Mouse (Mus musculus) heart, embryonic 14.5 days (tissue): ENCODE results near the gene Kdm8. TPM values are rescaled to one million over a fixed set of nuclear protein-coding genes. Genes with fewer than 3 reads are reported as not detected.

Experiments
- ATAC-seq: fragments of 200-750 bp; cut with Nextera tagmentation; 2 replicates; pipeline ENCODE4 v1.8.0; 2017; ENCODE audit warnings: low read depth, moderate TSS enrichment; ENCODE audit not compliant: insufficient number of reproducible peaks, insufficient read depth, low FRiP score
- H3K27ac ChIP-seq, 2 experiments: fragments of 200-500 bp in 1 of 2; fragments of 300-500 bp in 1 of 2; sonication (generic) in 1 of 2; replicated peaks in 1 of 2; 2 replicates each; pipeline ENCODE4 v1.5.1; 2012 to 2014; ENCODE audit warnings: low read depth in 2 of 2, low read length in 2 of 2, control low read depth in 1 of 2, mild to moderate bottlenecking in 1 of 2, mixed read lengths in 1 of 2; ENCODE audit not compliant: control insufficient read depth in 1 of 2, insufficient read depth in 1 of 2
- H3K27me3 ChIP-seq: fragments of 300-500 bp; sonication (generic); 2 replicates; pipeline ENCODE4 v1.6.1; 2014; ENCODE audit warnings: mild to moderate bottlenecking, low read length, control low read depth; ENCODE audit not compliant: control insufficient read depth, insufficient read depth
- H3K36me3 ChIP-seq: fragments of 300-500 bp; sonication (generic); 2 replicates; pipeline ENCODE4 v1.6.1; 2014; ENCODE audit warnings: mild to moderate bottlenecking, control low read depth, low read length, mixed read lengths; ENCODE audit not compliant: control insufficient read depth, insufficient read depth
- H3K4me1 ChIP-seq, 2 experiments: fragments of 200-500 bp in 1 of 2; fragments of 300-500 bp in 1 of 2; sonication (generic) in 1 of 2; 2 replicates each; pipeline ENCODE4 v1.6.1; 2012 to 2014; ENCODE audit warnings: low read length in 2 of 2, control low read depth in 1 of 2, mixed read lengths in 1 of 2; ENCODE audit not compliant: control insufficient read depth in 2 of 2, insufficient read depth in 2 of 2
- H3K4me2 ChIP-seq: fragments of 300-500 bp; sonication (generic); 2 replicates; pipeline ENCODE4 v1.6.1; 2014; ENCODE audit warnings: mild to moderate bottlenecking, low read length
- H3K4me3 ChIP-seq, 2 experiments: fragments of 200-500 bp in 1 of 2; fragments of 300-500 bp in 1 of 2; sonication (generic) in 1 of 2; 2 replicates each; pipeline ENCODE4 v1.5.1; 2012 to 2014; ENCODE audit warnings: low read length in 2 of 2, mild to moderate bottlenecking in 2 of 2, control low read depth in 1 of 2, low read depth in 1 of 2, moderate library complexity in 1 of 2; ENCODE audit not compliant: control insufficient read depth in 1 of 2, insufficient read depth in 1 of 2
- H3K9ac ChIP-seq: fragments of 300-500 bp; sonication (generic); 2 replicates; pipeline ENCODE4 v1.6.1; 2014; ENCODE audit warnings: mild to moderate bottlenecking, low read length
- H3K9me3 ChIP-seq: fragments of 300-500 bp; sonication (generic); 2 replicates; pipeline ENCODE4 v1.6.1; 2016; ENCODE audit warnings: low read length, control low read depth; ENCODE audit not compliant: control insufficient read depth
- WGBS: fragments of 180-500 bp; shearing (Covaris S2); extraction: QIAGEN DNeasy Blood & Tissue Kit; methylation state at CpG from one replicate; pipeline ENCODE4 v1.1.7; 2014; 5-methylcytosine and 5-hydroxymethylcytosine counted together
- polyA plus RNA-seq: library from polyadenylated mRNA; unstranded; fragments of >200 nt; fragmentation: Nextera tagmentation; extraction: Ambion mirVana; gene quantifications from 2 replicates; pipeline ENCODE4 v1.2.1, GENCODE M21; 2014

Gene Kdm8
- polyA plus RNA-seq, 1 experiment from 2014 or later = 5.7 TPM

DNA sequence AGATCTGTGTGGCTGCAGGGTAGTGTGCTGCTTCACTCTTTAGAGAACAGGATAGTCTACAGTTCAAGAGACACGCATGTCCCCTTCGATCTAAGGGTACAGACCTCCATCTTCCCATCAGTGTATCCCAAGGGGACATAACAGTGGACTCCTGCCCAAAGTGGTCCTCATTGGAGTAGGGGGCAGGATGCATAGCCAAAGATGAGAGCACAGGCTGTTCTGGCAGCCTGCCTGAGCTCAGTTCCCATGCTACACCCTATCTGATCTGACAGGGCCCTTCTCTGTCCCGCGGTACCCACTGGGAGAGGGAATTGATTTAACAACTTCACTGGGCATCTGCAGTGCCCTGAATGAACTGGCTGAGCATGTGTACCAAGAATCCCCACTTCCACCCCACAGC lies 9.2 kb downstream of the Kdm8 start:
- H3K4me3 ChIP-seq = no peak overlapping the region

DNA sequence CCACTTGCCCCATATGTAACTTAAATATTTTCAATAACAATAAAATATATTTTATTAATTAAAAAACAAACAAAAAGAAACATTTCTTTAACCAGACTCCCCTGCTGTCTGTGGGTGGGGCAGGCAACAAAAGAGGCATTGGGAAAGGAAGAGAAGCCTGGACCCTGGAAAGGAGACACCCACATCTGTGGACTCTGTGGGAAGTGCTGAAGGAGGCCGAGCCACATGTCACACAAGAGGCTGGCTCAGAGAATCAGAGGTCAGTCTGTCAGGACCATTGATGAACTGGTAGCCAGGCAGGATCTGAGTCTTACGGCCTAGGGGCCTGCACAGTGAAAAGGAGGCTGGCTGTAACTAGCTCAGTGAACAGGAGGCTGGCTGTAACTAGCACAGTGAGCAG lies 17.7 kb downstream of the Kdm8 start:
- no peak for ATAC-seq
- Histone ChIP-seq H3K4me3 (no peak overlapping the region), H3K9me3 (no peaks in the 10 kb centered on the region), H3K27ac (no peak overlapping the region), H3K9ac (no peak overlapping the region), H3K27me3 (no peaks in the 10 kb centered on the region), H3K4me2 (no peak overlapping the region), H3K4me1 (no peaks in the 10 kb centered on the region), H3K36me3 (peaks cover 45% of the 10 kb centered on the region)
- 66% methylated on average over 2 of the region's 2 CpGs for WGBS

More for the DNA sequence above, 9.2 kb downstream of the Kdm8 start:
- no peak for ATAC-seq
- WGBS = 90% methylated on average over 4 of the region's 4 CpGs
- Histone ChIP-seq H3K9ac (no peak overlapping the region), H3K27me3 (no peaks in the 10 kb centered on the region), H3K4me1 (no peaks in the 10 kb centered on the region), H3K27ac (no peak overlapping the region), H3K36me3 (peaks cover 36% of the 10 kb centered on the region; the same call in 1 of the 2 replicates), H3K9me3 (no peaks in the 10 kb centered on the region), H3K4me2 (no peak overlapping the region)

DNA sequence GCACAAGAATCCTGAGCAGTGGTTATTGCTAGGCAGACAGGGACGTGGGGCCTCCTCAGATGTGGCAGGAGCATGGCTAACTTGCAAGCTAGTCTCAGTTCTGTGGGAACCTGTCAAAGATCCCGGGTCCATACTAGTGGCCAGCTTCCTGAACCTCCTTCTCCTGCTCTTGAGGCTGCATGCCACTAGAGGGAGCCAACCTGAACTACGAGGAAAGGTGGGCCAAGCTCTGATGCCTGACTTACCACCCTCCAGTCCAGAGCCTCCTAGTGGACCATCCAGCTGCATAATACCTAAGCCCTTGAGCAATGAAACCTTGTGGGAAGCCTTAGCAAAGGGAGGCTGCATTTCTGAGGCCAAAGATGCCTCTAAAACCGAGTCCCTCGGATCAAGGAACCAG lies 25.5 kb downstream of the Kdm8 start:
- 23% methylated on average over 5 of the region's 5 CpGs for WGBS
- no peak overlapping the region for H3K27ac ChIP-seq
- ATAC-seq = no peak

DNA sequence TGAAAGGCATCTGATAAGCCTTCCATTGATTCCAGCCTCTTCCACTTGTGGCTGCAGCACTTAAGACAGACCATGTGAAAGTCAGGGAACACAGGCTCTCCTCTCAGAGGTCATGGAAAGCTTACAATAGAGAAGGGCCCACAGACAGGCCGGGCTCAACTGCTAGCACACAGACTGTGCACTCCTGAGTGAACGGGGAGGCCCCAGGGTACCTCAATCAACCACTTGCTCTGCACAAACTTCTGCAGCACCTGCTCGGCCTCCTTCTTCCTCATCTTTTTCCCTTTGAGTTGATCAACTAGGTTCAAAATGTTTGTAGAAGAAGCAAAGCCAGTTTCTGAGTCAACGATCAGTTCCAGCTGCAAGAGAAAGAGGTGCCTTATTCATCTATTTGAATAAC lies 26.4 kb downstream of the Kdm8 start:
- Histone ChIP-seq H3K36me3 (peaks cover 52% of the 10 kb centered on the region), H3K4me2 (no peak overlapping the region), H3K9me3 (no peaks in the 10 kb centered on the region), H3K27me3 (no peaks in the 10 kb centered on the region), H3K27ac (no peak overlapping the region), H3K4me1 (peaks cover 23 to 30% of the 10 kb centered on the region in 2 experiments), H3K4me3 (no peak overlapping the region), H3K9ac (no peak overlapping the region)
- 86% methylated on average over 4 of the region's 4 CpGs for WGBS
- no peak for ATAC-seq

More for the DNA sequence above, 25.5 kb downstream of the Kdm8 start:
- H3K36me3 ChIP-seq = peaks cover 61% of the 10 kb centered on the region
- no peaks in the 10 kb centered on the region for H3K27me3 ChIP-seq
- H3K9me3 ChIP-seq = no peaks in the 10 kb centered on the region
- H3K9ac ChIP-seq = no peak overlapping the region
- peaks cover 14 to 20% of the 10 kb centered on the region in 2 experiments for H3K4me1 ChIP-seq
- H3K4me3 ChIP-seq = no peak overlapping the region
- no peak overlapping the region for H3K4me2 ChIP-seq

DNA sequence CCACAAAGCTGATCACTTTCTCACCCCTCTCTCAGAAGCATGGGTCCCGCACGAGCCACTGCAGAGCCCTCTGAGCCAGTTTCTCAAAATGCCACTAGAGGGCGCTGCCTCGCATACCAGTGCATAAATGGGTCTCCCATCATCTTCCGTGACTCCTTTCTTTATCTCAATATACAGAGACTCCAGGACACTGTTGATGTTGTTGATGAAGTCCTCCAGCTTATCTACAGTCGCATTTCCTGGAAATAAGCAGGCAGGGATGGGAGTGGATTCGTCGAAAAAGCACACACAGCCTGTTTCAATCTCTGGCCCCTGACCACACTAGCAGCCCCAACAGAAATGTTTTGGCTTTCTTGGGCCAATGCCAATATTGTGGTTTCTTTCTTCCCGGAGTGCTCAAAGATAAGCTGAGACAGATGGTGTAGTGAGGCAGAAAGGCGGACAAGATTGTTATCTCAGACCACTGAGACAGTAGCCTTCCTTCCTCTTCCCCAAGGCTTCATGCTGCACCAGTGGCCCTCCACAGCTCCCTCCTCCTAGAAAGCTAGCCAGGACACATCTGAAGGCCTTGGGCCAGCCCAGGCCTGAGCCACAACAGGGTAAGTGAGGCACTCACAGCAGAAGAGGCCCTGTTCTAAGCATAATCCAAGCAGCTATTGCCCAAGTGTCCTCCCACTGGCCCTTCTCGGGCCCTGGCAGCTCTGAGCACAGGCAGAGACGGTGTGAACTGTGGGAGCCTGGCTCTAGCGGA lies 27.7 kb downstream of the Kdm8 start:
- Histone ChIP-seq H3K4me1 (peaks cover 33 to 42% of the 10 kb centered on the region in 2 experiments), H3K27me3 (no peaks in the 10 kb centered on the region), H3K27ac (peak overlapping the region; percentile 41 to 61), H3K4me2 (peak overlapping the region; percentile 22; the same call in 1 of the 2 replicates), H3K9ac (peak overlapping the region; percentile 13; the same call in 1 of the 2 replicates), H3K36me3 (peaks cover 39% of the 10 kb centered on the region), H3K9me3 (no peaks in the 10 kb centered on the region), H3K4me3 (no peak overlapping the region)
- WGBS = 18% methylated on average over 13 of the region's 13 CpGs
- peak; percentile 33; the same call in 1 of the 2 replicates for ATAC-seq

DNA sequence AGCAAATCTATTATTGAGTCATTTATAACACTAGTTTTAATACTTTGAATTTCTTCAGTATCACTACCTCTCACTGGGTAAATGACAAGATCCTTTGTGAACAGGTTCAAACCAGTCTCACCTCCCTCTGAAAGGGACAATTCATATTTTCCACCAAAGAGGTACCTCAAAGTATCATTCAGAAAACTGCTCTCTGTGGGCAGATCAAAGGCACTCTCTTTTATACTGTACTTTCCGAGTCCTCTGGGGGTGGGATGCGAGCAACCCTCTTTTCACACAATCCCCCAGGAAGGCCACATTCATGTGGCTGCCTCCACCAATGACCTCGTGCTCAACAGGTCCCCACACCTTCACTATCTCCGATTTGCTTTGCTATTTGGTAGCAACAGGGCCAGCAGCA lies 30.1 kb downstream of the Kdm8 start:
- Histone ChIP-seq H3K9me3 (no peaks in the 10 kb centered on the region), H3K4me1 (peaks cover 35 to 50% of the 10 kb centered on the region in 2 experiments), H3K9ac (no peak overlapping the region), H3K36me3 (peaks cover 24% of the 10 kb centered on the region), H3K27ac (peak overlapping the region in 1 of 2 experiments; percentile 84; a peak in 1 of 4 replicates), H3K4me2 (no peak overlapping the region), H3K4me3 (no peak overlapping the region), H3K27me3 (no peaks in the 10 kb centered on the region)
- no peak for ATAC-seq
- 64% methylated on average over 4 of the region's 4 CpGs for WGBS

DNA sequence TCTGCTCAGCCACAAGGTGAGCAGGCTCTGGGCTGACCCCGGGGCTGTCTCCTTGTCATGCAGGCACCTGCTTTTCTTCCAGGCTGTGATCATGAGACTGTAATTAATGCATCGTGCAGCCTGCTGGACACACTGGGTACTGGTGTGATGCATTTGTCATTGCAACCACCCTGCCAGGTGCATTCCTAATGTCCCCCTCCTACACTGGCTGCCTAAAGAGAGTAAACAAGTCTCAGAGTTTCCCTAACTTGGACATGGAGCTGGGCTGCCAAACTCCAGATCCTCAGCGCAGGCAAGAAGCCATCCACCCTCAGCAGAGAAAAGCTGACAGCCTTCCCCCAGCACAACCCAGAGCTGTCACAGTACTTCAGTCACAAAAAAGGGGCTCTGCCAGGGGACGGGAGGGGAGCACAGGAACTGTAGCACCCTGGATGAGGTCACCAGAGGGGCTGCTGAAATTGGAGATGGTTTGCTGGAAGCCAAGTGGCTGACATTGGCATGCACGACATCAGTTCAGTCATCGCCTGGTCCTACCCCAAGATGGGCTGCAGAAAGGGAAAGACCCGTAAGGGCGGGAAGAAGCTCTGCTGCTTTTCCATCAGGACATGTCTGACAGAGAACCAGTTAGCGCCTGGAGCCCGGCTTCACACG lies 31.2 kb downstream of the Kdm8 start:
- ATAC-seq = peak; percentile 14; the same call in 1 of the 2 replicates
- no peaks in the 10 kb centered on the region for H3K9me3 ChIP-seq
- H3K27me3 ChIP-seq = no peaks in the 10 kb centered on the region
- H3K4me3 ChIP-seq = no peak overlapping the region
- peak overlapping the region; percentile 76 to 84 for H3K27ac ChIP-seq
- H3K4me1 ChIP-seq = peaks cover 35 to 50% of the 10 kb centered on the region in 2 experiments
- peak overlapping the region; percentile 52; the same call in 1 of the 2 replicates for H3K9ac ChIP-seq
- peaks cover 21% of the 10 kb centered on the region for H3K36me3 ChIP-seq
- H3K4me2 ChIP-seq = peak overlapping the region; percentile 40
- WGBS = 17% methylated on average over 11 of the region's 11 CpGs
